Mouse (Mus musculus) c-Kit-positive CD71-negative TER-119-negative erythroid progenitor cells, embryonic 14.5 days (primary cell): ENCODE data around the gene Ecsit.

Source experiments
- DNase-seq: peaks from one replicate; pipeline ENCODE4 v3.0.0-alpha.2; 2013; ENCODE audit warnings: low read depth

Gene Ecsit

DNA sequence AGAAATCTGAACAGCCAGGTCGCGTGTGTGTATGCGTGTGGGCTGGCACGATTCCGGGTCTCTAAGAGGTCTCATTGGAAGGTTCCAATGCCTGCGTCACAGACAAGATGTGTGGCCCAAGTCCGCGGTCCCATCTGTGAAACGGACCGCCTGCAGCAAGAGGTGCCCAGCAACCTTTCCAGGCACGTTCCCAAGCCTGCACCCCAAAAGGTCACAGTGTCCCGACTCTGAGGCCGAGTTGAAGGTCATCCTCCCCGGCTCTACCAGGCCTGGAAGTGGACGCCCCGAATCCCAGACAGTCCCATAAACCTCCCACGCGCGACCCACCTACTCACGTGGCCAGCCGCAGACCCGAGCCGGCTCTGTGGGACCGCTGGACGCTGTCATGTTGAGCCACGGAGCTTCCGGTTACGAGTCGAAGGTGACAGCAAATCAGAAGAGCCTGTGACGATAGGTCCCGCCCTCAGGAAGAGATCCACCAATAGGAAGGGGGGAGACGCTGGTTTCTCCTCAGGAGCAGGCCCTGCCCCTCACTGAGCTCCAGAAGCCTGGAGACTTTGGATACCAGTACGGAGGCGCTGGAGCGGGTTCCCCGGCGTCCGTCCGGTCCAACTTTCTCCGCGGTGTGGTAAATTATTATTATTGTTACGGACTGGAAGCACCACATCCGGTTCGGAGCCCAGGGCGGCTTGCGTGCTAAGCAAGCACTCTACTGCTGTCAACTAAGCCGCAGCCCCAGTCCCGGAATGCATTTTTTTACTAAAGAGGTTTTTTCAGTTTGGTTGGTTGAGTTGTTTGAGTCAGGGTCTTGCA lies at the start of gene Ecsit:
Ecsit (minus strand) TSS at position 417 of the 813 bp plus-strand sequence.
- peak; percentile 93 for DNase-seq

DNA sequence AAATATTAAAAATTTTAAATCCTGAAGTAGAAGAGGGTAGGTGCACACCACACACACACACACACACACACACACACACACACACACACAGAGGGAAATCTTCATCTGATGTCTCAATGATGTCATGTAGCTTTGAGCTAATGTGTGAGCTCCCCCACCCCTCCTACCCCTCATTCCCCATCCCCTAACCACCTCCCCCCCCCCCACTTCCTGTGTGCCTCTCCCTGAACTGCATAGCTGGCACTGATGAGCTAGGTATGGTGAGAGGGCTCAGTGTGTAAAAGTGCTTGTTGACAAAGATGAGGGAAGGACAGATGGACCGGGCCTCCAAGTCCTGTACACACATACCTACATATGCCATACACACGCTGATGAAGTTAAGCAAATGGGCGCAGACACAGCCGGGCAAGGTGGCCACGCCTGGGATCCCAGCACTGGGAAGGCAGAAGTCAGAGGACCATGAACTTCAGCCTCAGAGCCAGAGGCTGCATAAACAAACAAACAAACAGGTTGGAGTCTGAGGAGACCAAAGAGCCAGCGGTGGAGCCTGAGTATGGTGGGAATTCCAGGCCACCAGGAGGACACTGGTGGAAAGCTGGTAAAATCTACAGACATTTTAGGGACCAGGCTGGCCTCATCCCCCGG lies 49.1 kb upstream of the Ecsit start:
- no peak for DNase-seq

DNA sequence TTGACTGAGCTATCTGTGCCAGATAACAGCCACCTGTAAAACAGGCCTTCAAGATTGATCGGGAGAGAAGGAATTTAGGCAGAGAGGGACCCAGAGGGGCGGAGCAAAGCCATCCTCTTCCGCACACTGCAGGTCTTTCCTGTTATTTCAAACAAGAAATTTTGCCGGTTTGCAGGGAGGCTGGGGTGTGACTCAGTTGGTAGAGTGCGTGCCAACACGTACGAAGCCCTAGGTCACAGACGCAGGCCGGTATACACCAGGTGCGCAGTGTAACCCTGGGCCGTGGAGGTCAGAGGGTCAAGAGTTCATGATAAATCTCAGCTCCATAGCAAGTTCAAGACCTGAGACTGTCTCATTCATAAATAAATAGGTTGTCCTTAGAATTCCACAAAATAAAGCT lies 47.0 kb upstream of the Ecsit start:
- no peak for DNase-seq

DNA sequence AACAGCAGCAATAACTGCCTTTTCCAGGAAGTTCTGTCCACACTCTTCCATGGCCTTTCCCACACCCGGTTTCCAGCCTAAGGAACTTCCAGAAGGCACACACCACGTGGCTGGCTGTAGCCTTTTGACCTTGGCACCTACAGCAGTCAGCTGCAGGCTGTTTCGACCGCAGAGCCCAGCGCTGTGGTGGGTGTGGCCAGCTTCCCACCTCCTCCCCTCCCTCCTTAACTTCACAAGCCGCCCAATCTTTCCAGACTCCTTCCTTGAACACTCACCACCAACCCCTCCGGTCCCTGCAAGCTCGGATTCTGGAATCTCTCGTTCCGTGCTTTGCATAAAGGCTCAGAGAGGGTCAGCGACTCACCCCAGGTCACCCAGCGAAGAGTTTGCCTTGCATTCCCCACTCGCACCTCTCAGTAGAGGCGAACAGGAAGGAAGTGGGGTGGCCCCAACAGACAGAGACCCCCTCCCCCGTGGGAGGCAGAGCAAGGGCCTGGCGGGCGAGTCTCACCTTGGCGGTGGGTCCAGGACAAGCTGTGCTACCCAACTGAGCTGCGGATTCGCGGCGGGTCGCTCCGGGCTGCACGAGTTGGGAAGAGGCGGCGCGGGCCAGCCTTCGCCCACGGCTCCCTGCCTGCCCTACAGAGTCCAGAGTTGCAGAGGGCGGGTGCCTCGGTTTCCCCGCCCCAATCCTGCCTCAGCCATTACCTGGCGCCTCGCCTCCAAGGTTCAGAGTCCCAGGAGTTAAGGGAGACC lies 46.2 kb upstream of the Ecsit start:
- DNase-seq: no peak

DNA sequence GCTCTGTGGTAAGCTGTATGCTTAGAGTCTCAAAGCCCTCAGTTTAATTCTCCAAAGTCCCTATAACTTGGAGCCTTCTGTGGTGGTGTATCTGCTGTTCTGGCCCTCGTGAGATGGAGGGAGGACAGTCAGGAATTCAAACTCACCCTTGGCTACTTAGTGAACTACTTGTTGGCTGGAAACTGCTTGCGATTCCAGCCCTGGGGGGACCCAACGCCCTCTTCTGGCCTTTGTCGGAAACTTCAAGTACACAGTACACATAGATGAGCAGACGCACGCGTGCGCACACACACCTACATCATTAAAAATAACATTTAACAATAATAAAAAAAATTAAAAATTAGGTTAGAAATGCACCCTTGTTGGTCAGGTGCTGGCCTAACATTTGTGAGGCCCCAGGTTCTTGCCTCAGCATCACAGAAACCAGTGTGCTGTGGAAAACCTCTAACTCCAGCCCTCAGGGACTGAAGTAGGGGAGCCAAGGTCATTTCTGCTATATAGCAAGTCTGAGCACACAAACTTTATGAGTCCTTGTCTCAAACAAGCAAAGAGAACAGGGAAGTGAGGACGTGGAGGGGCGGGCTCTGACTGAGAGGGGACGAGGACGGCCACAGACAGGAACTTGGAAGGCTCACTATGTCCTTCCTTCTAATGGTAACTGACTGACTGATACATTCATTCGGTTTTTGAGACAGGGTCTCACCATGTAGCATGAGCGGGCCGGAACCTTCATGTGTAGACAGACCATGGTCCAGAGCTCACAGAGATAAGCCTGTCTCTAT lies 40.2 kb upstream of the Ecsit start:
- no peak for DNase-seq

DNA sequence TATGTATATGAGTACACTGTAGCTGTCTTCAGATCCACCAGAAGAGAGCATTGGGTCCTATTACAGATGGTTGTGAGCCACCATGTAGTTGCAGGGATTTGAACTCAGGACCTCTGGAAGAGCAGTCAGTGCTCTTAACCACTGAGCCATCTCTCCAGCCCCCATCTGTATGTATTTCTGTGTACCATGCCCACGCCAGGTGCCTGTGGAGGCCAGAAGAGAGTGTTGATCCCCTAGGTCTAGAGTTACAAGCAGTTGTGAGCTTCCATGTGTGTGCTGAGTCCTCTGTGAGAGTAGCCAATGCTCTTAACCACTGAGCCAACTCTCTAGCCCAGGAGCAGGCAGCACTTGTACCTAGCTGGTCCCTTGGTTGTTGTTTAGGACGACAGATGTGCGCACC lies 38.9 kb upstream of the Ecsit start:
- DNase-seq: no peak

DNA sequence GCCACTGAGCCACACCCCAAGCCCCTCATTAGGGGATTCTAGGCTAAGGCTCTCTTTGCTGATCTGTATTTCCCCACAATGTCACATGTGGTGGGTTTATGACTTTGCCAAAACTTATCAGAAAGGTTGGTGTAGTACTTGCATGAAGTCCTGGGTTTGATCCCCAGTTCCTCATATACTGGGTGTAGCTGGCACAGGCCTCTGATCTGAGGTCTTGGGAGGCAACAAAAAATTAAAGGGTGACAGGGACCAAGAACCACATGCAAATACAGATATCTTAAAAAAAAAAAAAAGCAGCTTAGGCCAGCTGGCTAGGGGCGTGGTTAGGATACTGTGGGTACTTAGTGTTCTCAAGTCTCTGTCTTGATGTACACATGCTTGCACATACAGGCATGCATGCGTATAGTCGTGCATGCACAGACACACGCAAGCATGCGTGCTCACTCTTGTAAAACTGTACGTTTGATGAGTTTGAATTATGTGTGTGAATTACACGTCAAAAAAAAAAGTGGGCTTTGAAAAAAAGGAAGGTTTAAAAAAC lies 37.9 kb upstream of the Ecsit start:
- no peak for DNase-seq

DNA sequence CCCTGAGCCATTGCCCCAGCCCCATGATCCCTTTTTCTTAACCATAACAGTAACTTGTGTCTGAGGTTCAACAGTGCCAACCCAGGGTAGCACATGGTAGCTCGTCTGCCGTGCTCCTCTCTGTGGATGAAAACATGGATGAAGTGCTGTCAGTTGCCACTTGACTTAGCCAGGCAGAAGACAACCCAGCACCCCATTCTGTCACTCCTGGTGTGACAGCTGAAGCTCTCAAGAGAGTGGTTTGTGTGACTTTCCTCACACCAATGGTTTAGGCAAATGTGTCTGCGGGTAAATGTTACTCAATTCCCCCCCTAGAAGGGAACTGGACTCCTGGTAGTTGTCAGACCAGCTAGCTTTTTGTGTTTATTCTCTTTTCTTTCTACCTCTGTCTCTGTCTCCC lies 36.8 kb upstream of the Ecsit start:
- no peak for DNase-seq

DNA sequence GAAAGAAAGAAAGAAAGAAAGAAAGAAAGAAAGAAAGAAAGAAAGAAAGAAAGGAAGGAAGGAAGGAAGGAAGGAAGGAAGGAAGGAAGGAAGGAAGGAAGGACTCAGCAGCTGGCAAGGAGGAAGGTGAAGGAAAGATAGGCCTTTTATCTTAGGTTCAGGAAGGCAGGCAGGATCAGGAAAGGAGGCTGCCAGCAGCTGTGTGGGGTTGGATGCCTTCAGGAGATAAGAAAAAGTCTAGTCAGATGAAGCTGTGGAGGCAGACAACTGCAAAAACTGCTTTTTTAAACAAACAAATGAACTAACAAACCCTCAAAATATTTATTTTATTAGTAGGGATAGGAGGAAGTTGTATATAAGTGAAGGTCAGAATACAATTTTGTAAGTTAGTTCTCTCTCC lies 36.3 kb upstream of the Ecsit start:
- DNase-seq: no peak

DNA sequence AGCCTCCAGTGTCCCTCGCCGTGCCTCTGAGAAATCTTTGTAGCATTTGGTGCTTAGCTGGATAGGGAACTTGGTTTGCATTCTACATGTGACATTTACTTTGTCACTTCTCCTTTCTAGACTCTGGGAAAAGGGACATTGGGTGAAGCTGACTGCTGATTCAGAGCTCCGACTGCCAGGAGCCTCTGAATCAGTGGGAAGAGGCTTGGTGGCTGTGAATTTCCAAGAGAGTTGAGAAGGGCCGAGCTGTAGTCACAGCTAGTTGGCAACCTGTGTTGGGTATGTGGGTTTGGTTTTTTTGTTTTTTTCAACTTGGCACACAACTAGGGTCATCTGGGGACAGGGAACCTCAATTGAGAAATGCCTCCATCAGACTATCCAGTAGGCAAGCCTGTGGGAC lies 34.3 kb upstream of the Ecsit start:
- no peak for DNase-seq

DNA sequence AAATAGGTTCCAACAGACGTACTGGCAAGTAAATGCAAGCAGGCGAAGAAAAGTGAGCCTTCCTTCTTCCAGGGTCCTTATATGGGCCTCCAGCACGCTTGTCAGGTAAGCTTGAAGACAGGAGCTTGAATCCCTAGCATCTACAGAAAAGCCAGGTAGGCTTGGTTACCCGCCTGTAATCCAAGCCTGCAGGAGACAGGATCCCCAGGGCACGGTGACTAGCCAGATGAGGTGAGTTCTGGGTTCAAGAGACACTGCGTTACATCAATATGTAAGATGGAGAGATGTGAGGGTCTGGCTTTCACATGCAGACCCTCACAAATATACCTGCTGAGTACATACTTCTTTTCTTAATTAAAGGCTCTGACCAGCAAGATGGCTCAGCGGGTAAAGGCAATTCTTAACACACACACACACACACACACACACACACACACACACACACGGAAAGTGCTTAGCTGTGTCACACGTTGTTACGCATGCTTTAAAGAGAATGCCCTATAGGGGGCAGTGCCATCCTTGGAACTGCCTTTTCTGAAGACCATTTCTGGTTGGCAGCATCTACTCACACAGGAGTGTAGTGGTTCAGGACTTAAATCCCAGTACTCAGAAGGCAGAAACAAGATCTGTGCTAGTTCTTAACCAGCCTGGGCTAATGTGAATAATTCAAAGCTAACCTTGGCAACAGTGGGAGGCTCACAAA lies 32.7 kb upstream of the Ecsit start:
- DNase-seq: peak; percentile 80

DNA sequence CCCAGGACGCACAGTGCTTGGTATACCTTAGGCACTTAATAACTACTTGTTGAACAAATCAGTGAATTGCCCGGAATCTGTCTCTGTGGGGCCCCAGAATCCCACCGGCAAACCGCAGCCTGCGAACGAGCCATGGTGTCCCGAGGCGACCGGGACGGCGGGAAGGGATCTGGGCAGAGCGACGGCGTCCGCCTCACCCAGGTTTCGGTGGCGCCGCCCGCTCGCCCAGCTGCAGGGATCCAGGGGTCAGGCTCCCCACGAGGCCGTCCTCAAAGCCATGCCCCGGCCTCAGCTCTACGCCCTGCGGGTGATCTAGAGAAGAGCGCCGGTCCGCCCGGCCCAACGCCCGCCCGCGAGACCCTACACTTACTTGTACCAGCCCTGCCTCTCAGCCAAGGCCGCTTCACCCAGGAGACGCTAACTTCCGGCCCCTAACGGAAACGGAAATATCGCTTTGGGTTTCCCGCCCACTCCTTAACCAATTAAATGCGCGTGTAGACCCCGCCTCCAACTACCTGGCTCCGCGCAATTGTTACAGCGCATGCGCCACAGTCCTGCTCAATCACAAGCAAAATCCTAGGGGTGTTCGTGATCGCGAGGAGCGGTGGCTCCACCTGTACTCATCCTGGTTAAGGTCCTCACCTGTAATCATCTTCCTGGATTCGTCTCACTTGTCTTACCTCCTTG lies 31.6 kb upstream of the Ecsit start, which contains the start of gene Elof1:
Elof1 (minus strand) TSS at position 433 of the 687 bp plus-strand sequence.
- DNase-seq: peak; percentile 97

DNA sequence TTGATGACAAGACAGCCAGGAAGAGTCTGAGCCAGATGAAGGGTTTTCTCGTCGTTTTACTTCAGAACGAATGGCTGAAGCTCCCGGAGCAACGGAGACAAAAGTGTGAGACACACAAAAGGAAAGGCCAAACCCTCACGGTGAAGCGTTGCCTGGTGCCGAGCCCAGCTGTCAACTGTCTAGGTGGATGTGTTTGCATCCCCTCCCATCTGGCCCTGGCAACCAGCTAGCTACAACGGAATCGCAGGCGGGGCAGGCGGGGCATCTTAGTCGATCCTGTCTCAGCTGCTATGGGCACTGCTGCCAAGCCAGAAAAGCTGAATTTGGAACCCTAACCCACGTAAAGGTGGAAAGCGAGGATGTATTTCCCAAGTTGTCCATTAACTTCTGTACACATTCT lies 30.8 kb upstream of the Ecsit start:
- DNase-seq: no peak

DNA sequence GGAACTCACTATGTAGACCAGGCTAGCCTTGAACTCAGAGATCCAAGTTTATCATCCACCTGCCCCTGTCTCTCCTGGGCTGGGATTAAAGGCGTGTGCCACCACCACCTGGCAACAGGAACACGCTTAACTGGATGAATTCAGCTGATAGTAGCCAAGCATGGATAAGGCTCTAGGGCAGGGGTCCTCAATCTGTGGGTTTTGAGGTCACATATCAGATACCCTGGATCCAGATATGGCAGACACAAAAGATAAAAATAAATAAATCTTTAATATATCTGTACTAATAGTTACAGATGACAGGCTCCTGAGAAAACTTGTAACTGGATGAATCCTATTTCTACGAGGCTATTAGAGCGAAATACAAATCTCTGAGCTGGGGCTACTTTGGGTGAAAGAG lies 30.4 kb upstream of the Ecsit start:
- no peak for DNase-seq

DNA sequence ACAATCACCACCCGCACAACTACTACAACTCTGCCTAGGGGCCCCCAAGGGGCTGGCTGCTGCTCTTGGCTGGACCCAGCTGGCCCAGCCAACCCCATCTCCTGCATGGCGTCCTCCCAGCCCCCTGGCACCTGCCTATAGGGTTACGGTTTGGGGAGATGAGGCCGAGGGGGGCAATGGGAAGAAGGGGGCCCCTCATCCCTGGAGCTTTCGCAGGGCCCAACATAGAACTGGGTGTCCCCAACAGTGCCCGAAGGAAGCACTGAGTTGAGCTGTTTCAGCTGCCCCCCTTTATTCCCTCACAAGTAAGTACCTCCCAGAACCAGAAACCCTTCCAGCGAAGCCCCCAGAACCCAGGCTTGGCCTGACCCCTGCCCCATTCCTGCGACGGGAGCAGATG lies 23.0 kb upstream of the Ecsit start:
- no peak for DNase-seq

DNA sequence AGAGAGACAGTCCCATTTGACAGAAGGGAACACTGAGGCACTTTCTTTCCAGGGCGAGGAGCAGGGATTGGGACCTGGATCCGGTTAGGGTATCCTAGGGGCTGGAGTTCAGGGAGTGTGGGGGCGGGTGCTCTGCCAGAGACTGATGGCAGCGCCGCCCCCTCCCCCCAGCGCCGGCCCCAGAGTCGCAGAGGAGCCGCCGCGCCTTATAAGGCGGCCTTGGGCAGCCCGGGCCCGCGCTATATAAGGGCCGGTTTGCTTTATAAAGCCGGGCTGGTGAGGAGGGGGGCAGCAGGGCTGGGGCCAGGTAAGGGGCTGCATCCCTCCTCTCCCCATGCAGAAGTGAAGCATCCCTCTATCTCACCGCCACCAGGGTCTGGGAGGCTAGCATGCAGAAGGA lies 14.7 kb upstream of the Ecsit start:
- no peak for DNase-seq

DNA sequence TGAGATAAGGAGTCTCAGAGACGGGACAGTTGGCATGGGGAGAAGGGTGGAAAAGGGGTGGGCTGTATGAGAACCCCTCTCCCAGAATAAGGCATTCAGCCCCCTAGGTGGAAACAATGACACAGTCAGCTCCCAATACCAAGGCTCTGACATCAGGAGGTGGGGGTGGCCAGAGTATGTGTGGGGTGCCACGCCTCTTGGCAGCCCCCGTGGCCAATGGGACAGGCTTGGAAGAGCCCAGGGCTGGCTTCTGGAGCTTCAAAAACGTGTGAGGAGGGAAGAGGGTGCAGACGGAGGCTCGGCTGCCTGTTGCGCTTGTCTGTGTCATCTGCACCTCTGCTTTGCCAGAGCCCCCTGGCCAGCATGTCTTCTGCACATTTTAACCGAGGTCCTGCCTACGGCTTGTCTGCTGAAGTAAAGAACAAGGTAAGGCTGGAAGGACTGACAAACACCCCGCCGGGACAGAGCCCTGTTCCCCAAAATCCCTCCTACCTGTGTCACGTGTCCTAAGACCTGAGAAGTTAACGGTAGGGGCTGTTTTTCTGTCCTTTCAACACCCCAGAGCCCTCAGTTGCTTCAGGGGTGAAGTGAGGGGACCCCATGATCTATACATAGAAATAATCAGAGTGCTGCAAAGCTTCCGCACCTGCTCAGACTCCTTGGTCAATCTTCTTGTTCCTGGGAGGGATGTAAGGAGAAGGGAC lies 13.9 kb upstream of the Ecsit start, which contains the start of gene Cnn1:
Cnn1 (plus strand) TSS at position 224 of the 704 bp plus-strand sequence.
- DNase-seq: no peak

DNA sequence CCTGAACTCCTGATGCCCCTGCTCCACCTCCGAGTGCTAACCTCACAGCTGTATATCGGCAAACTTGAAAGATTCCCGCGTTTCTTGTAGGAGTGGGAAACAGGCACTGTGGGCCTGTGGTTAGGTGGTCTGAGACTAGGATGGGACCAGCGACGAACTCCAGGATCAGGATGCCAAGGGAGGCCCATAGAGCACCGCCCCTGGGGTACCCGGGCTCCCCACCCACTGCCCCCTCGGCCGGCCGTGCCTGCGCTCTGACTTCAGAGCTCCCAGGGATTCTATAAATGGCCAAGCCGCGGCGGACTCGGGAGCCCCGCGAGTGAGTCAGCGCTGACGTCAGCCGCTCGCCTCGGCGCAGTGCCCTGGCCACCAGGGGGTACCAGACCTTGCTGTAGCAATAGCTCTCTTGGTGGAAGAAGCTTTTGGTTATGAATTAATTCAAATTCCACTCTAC lies 10.6 kb upstream of the Ecsit start:
- DNase-seq: peak; percentile 74

DNA sequence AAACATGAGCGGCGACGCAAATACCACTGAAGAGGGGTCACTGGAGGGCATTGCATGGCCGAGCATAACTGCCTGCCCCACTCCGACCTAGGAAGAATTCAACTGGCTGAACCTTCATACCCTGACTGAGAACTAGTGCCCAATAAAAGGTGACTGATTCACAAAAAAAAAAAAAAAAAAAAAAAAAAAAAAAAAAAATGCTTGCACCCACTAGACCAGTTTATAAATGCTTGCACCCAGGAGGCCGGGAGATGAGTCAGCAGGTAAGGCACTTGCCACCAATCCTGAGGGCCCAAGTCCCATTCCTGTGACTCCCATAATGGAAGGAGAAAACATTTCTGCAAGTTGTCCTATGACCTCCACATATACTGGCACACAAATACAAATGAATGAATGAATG lies 7.5 kb upstream of the Ecsit start:
- DNase-seq: no peak

DNA sequence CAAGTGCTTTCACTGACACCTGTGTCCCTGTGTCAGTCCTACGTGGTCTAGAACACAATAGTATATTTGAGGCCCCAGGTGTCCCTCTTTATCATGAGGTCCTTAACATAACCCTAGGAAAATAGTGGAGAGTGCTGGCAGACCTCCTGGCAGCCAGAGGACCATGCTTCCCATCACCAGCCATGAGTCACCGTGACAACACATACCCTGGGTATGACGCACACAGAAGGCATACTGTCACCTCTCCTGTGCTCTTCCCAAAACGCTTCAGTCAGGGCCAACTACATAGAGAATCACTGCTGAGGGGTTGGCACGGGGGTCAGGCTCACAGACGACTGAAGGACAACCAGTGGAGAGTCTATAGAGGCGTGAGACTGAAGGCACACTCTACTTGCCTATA lies 4.7 kb upstream of the Ecsit start:
- DNase-seq: no peak
